Mouse (Mus musculus): ENCODE measurements at regions not wholly inside any gene's neighbourhood (a gene's known extent, or its start where the extent isn't known, plus 50 kb on each side); places are given as distances from the start of the nearest gene placed in this dataset.

DNA sequence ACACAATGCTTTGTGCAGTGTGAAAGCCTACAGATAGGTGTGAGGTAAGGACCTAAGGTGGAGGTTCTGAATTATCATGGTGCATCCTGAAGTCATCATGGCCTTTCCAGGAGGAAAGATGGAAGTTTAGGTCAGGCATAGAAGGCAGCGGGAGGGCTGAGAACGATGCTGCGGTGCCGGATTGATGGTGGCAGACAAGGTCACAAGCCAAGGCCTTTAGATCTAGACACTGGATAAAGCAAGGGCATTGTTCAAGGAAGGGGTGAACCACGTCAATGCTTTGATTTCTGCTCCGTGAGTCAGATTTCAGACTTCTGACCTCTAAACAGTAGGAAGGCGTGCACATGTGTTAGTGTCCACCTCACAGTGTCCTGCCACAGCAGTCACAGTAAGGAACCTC lies 365.5 kb upstream of the Fam19a5 start:
- no peak for TF ChIP-seq POLR2A (IDR thresholded peaks at IDR 0.05; ENCODE audit: low read depth, low read length)
- no peak for TF ChIP-seq CTCF (IDR thresholded peaks at IDR 0.05; ENCODE audit: borderline replicate concordance, insufficient read depth, low read length)
- H3K4me3 ChIP-seq (ENCODE audit: insufficient read depth, low read length) = no peak overlapping the region
- H3K27ac ChIP-seq (ENCODE audit: insufficient read depth, low read length) = no peak overlapping the region
- no peaks in the 10 kb centered on the region for H3K4me1 ChIP-seq (ENCODE audit: control insufficient read depth, insufficient read depth, low read length)

GRCm38 (mm10) chr15:87180836-87181235 lies 363.3 kb upstream of the Fam19a5 start:
- Histone ChIP-seq H3K4me1 (ENCODE audit: control insufficient read depth, insufficient read depth, low read length) (no peaks in the 10 kb centered on the region), H3K27ac (ENCODE audit: insufficient read depth, low read length) (no peak overlapping the region), H3K4me3 (ENCODE audit: insufficient read depth, low read length) (no peak overlapping the region)

DNA sequence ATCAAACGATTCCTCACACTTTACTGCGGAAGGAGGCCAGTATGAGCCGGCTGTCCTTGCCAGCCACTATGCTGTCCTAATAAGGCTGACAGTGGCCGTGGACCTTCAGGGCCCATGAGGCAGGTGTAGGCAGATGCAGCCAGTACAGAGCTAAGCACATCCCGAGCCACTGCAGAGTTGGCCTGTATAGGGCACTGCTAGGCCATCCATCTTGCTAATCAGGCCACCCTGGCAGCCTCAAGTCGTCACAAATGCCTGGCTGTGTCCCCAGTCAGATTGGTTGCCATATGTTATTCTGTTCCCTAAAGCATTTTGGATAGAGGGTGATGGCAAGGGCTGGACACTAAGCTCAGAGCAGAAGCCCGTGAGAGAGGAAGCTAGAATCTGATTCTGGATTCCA lies 359.9 kb upstream of the Fam19a5 start:
- TF ChIP-seq POLR2A (IDR thresholded peaks at IDR 0.05; ENCODE audit: low read depth, low read length) = no peak
- no peak for TF ChIP-seq CTCF (IDR thresholded peaks at IDR 0.05; ENCODE audit: borderline replicate concordance, insufficient read depth, low read length)
- Histone ChIP-seq H3K27ac (ENCODE audit: insufficient read depth, low read length) (no peak overlapping the region), H3K4me3 (ENCODE audit: insufficient read depth, low read length) (no peak overlapping the region), H3K4me1 (ENCODE audit: control insufficient read depth, insufficient read depth, low read length) (no peaks in the 10 kb centered on the region)

More at GRCm38 (mm10) chr15:87180836-87181235, 363.3 kb upstream of the Fam19a5 start:
- no peak for TF ChIP-seq CTCF (IDR thresholded peaks at IDR 0.05; ENCODE audit: borderline replicate concordance, insufficient read depth, low read length)
- no peak for TF ChIP-seq POLR2A (IDR thresholded peaks at IDR 0.05; ENCODE audit: low read depth, low read length)

DNA sequence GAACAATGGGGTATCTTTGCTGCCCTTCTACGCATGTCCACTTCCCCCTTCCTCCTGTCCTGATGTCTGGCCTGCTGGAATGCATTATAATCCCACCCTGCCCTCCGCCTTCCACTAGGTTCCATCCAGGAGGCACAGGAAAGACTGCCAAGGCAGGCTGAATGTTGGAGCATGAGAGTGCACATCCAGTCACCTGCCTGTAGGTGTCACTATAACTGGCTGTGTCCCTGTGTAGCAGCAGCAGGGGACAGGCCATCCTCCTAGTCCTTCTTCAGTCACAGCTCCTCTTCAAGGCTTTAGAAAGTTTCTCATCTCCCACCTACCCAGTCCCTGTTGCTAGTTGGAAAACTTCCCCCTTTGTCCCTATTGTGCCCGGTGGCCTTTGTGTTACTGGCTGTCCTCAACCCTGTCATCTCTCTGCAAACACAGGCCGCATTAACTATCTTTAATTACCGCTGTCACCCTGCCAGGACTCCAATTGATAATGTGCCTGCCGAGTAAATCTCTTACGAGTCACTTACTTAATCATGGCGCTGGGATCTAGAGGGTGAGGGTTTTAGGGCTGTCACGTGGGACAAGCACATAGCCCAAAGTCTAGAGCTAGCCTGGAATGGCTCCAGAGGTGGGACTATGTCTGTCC lies 355.2 kb upstream of the Fam19a5 start:
- Histone ChIP-seq H3K4me3 (ENCODE audit: insufficient read depth, low read length) (no peak overlapping the region), H3K4me1 (ENCODE audit: control insufficient read depth, insufficient read depth, low read length) (no peaks in the 10 kb centered on the region), H3K27ac (ENCODE audit: insufficient read depth, low read length) (no peak overlapping the region)
- TF ChIP-seq CTCF (IDR thresholded peaks at IDR 0.05; ENCODE audit: borderline replicate concordance, insufficient read depth, low read length) (no peak), POLR2A (IDR thresholded peaks at IDR 0.05; ENCODE audit: low read depth, low read length) (no peak)

- TF ChIP-seq POLR2A (IDR thresholded peaks at IDR 0.05; ENCODE audit: low read depth, low read length) (no peak), CTCF (IDR thresholded peaks at IDR 0.05; ENCODE audit: borderline replicate concordance, insufficient read depth, low read length) (no peak)
- H3K27ac ChIP-seq (ENCODE audit: insufficient read depth, low read length) = no peak overlapping the region
- no peak overlapping the region for H3K4me3 ChIP-seq (ENCODE audit: insufficient read depth, low read length)
- H3K4me1 ChIP-seq (ENCODE audit: control insufficient read depth, insufficient read depth, low read length) = no peaks in the 10 kb centered on the region
Measured at GRCm38 (mm10) chr15:87191901-87192300, 352.2 kb upstream of the Fam19a5 start.

GRCm38 (mm10) chr15:87196306-87196893 lies 347.7 kb upstream of the Fam19a5 start:
- no peak overlapping the region for H3K27ac ChIP-seq (ENCODE audit: insufficient read depth, low read length)

DNA sequence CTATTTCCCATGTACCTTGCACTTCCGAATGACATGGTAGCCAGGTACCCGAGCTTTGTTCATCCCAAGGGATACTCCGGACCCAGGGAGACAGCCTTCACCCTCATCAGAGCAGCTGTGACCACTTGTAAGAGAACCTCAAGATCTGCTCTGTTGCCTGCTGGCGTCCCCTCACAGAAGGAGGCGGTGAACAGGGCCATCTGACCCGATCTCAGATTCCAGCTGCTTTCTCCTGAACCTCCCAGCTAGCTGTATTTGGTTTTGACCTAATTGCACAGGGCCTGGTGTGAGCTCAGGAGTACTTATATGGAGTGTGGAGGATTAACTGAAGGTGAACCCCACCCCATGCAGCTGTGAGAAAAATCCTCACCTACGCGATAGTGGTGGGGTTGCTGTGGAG lies 344.5 kb upstream of the Fam19a5 start:
- TF ChIP-seq CTCF (IDR thresholded peaks at IDR 0.05; ENCODE audit: borderline replicate concordance, insufficient read depth, low read length) (no peak), POLR2A (IDR thresholded peaks at IDR 0.05; ENCODE audit: low read depth, low read length) (no peak)
- Histone ChIP-seq H3K27ac (ENCODE audit: insufficient read depth, low read length) (no peak overlapping the region), H3K4me3 (ENCODE audit: insufficient read depth, low read length) (no peak overlapping the region), H3K4me1 (ENCODE audit: control insufficient read depth, insufficient read depth, low read length) (no peaks in the 10 kb centered on the region)

More at GRCm38 (mm10) chr15:87196306-87196893, 347.7 kb upstream of the Fam19a5 start:
- Histone ChIP-seq H3K4me1 (ENCODE audit: control insufficient read depth, insufficient read depth, low read length) (no peaks in the 10 kb centered on the region), H3K4me3 (ENCODE audit: insufficient read depth, low read length) (no peak overlapping the region)
- TF ChIP-seq CTCF (IDR thresholded peaks at IDR 0.05; ENCODE audit: borderline replicate concordance, insufficient read depth, low read length) = no peak
- TF ChIP-seq POLR2A (IDR thresholded peaks at IDR 0.05; ENCODE audit: low read depth, low read length) = no peak

DNA sequence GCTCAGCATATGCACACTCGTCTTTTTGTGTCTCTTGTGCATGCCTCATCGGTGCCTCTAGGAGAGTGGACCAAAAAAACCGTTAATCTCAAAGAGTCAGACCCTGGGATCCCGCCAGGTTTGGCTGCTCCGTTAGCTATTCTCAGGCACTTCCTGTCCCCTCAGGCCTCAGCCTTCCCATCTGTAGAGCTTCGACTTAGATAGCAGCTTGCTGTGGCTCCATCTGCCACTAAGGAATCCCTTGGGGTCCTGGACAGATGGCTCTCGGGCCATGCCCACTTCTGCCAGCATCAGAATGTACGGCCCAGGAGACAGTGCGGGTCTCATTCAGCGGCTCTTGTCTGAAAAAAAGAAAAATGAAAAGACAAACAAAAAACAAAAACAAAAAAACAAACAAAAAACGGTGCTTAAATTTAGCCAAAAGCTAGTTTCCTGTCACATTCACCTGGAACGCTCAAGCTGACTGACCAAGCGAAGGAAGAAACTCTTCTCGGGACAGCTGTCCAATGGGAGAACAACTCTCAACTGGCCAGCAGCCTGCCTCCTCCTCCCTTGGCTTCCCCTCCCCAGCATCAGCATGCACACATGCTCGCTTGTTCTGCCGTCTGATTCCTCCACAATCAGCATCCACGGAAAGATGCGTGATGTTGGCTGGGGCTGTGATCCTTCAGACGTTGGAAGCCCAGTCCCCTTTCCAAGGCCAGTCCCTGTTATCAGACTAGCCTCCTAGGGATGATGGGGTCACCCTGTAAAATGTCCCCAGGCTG lies 343.6 kb upstream of the Fam19a5 start:
- no peak for TF ChIP-seq POLR2A (IDR thresholded peaks at IDR 0.05; ENCODE audit: low read depth, low read length)
- TF ChIP-seq CTCF (IDR thresholded peaks at IDR 0.05; ENCODE audit: borderline replicate concordance, insufficient read depth, low read length) = no peak
- H3K27ac ChIP-seq (ENCODE audit: insufficient read depth, low read length) = no peak overlapping the region
- H3K4me3 ChIP-seq (ENCODE audit: insufficient read depth, low read length) = no peak overlapping the region

GRCm38 (mm10) chr15:87201055-87201454 lies 343.0 kb upstream of the Fam19a5 start:
- no peak overlapping the region for H3K27ac ChIP-seq (ENCODE audit: insufficient read depth, low read length)
- no peak overlapping the region for H3K4me3 ChIP-seq (ENCODE audit: insufficient read depth, low read length)
- TF ChIP-seq CTCF (IDR thresholded peaks at IDR 0.05; ENCODE audit: borderline replicate concordance, insufficient read depth, low read length) (no peak), POLR2A (IDR thresholded peaks at IDR 0.05; ENCODE audit: low read depth, low read length) (no peak)
- no peaks in the 10 kb centered on the region for H3K4me1 ChIP-seq (ENCODE audit: control insufficient read depth, insufficient read depth, low read length)

More for the DNA sequence above, 343.6 kb upstream of the Fam19a5 start:
- H3K4me1 ChIP-seq (ENCODE audit: control insufficient read depth, insufficient read depth, low read length) = no peaks in the 10 kb centered on the region

- Histone ChIP-seq H3K4me3 (ENCODE audit: insufficient read depth, low read length) (no peak overlapping the region), H3K4me1 (ENCODE audit: control insufficient read depth, insufficient read depth, low read length) (no peaks in the 10 kb centered on the region), H3K27ac (ENCODE audit: insufficient read depth, low read length) (no peak overlapping the region)
- no peak for TF ChIP-seq CTCF (IDR thresholded peaks at IDR 0.05; ENCODE audit: borderline replicate concordance, insufficient read depth, low read length)
- no peak for TF ChIP-seq POLR2A (IDR thresholded peaks at IDR 0.05; ENCODE audit: low read depth, low read length)
Measured at GRCm38 (mm10) chr15:87229951-87230350, 314.1 kb upstream of the Fam19a5 start.
